Mouse (Mus musculus) hindbrain, embryonic 15.5 days (tissue): Measurements from ENCODE around the gene Slc35e3. TPM values are rescaled to one million over a fixed set of nuclear protein-coding genes. Genes with fewer than 3 reads are reported as not detected.
"Not testable (repeated sequence)": the region's sequence is repeated elsewhere in the genome, so short reads cannot be mapped to it uniquely, and the experiment has no call there.

ENCODE experiments used
- ATAC-seq: fragments of 200-750 bp; cut with Nextera tagmentation; 2 replicates; pipeline ENCODE4 v1.8.0; 2017; ENCODE audit warnings: low read depth, moderate number of reproducible peaks, moderate TSS enrichment; ENCODE audit not compliant: low FRiP score
- H3K27ac ChIP-seq: fragments of 300-500 bp; sonication (generic); replicated peaks from 2 replicates; pipeline ENCODE4 v1.5.1; 2015; ENCODE audit warnings: mild to moderate bottlenecking, inconsistent platforms
- H3K27me3 ChIP-seq: fragments of 300-500 bp; sonication (generic); 2 replicates; pipeline ENCODE4 v1.6.1; 2015; ENCODE audit warnings: control low read depth, inconsistent platforms
- H3K36me3 ChIP-seq: fragments of 300-500 bp; sonication (generic); 2 replicates; pipeline ENCODE4 v1.6.1; 2015; ENCODE audit warnings: control low read depth, inconsistent platforms
- H3K4me1 ChIP-seq: fragments of 300-500 bp; sonication (generic); replicated peaks from 2 replicates; pipeline ENCODE4 v1.6.1; 2015; ENCODE audit warnings: control low read depth, inconsistent platforms
- H3K4me2 ChIP-seq: fragments of 300-500 bp; sonication (generic); 2 replicates; pipeline ENCODE4 v1.6.1; 2015; ENCODE audit warnings: moderate library complexity, mild to moderate bottlenecking, inconsistent platforms
- H3K4me3 ChIP-seq: fragments of 300-500 bp; sonication (generic); 2 replicates; pipeline ENCODE4 v1.5.1; 2015; ENCODE audit warnings: mild to moderate bottlenecking, inconsistent platforms
- H3K9ac ChIP-seq: fragments of 300-500 bp; sonication (generic); 2 replicates; pipeline ENCODE4 v1.6.1; 2015; ENCODE audit warnings: inconsistent platforms
- H3K9me3 ChIP-seq: fragments of 300-500 bp; sonication (generic); 2 replicates; pipeline ENCODE4 v1.6.1; 2016; ENCODE audit warnings: control low read depth, inconsistent platforms
- WGBS: fragments of 180-500 bp; shearing (Covaris S2); methylation state at CpG from one replicate; pipeline ENCODE4 v1.1.7; 2015; 5-methylcytosine and 5-hydroxymethylcytosine counted together
- polyA plus RNA-seq: library from polyadenylated mRNA; unstranded; fragments of >200 nt; fragmentation: Nextera tagmentation; extraction: Ambion mirVana; gene quantifications from 2 replicates; pipeline ENCODE4 v1.2.1, GENCODE M21; 2015

Gene Slc35e3
- polyA plus RNA-seq, 1 experiment from 2014 or later, result 32.4 TPM

GRCm38 (mm10) chr10:117718161-117719119 is 27.7 kb downstream of the Slc35e3 start:
- Histone ChIP-seq H3K27me3 (no peaks in the 10 kb centered on the region), H3K36me3 (no peaks in the 10 kb centered on the region), H3K4me2 (no peak overlapping the region), H3K4me1 (no peaks in the 10 kb centered on the region), H3K27ac (no peak overlapping the region), H3K9me3 (no peaks in the 10 kb centered on the region), H3K9ac (no peak overlapping the region), H3K4me3 (no peak overlapping the region)
- 65% methylated on average over 19 of the region's 19 CpGs for WGBS
- no peak for ATAC-seq

GRCm38 (mm10) chr10:117717583-117717982 is 28.6 kb downstream of the Slc35e3 start:
- Histone ChIP-seq H3K27me3 (no peaks in the 10 kb centered on the region), H3K36me3 (no peaks in the 10 kb centered on the region), H3K4me3 (no peak overlapping the region), H3K9me3 (no peaks in the 10 kb centered on the region), H3K4me1 (no peaks in the 10 kb centered on the region), H3K9ac (no peak overlapping the region), H3K27ac (no peak overlapping the region), H3K4me2 (no peak overlapping the region)
- 17% methylated on average over 4 of the region's 4 CpGs for WGBS
- no peak for ATAC-seq

- Histone ChIP-seq H3K27ac (no peak overlapping the region), H3K36me3 (no peaks in the 10 kb centered on the region), H3K9me3 (no peaks in the 10 kb centered on the region), H3K9ac (no peak overlapping the region), H3K4me2 (no peak overlapping the region), H3K4me1 (no peaks in the 10 kb centered on the region), H3K27me3 (no peaks in the 10 kb centered on the region), H3K4me3 (no peak overlapping the region)
- 88% methylated on average over 3 of the region's 3 CpGs for WGBS
- no peak for ATAC-seq
Measured at GRCm38 (mm10) chr10:117716686-117717085, 29.5 kb downstream of the Slc35e3 start.

GRCm38 (mm10) chr10:117715654-117716053 is 30.5 kb downstream of the Slc35e3 start:
- H3K9me3 ChIP-seq, H3K4me3 ChIP-seq, H3K9ac ChIP-seq, H3K27me3 ChIP-seq, ATAC-seq, H3K4me1 ChIP-seq, H3K4me2 ChIP-seq, H3K36me3 ChIP-seq, H3K27ac ChIP-seq: not testable (repeated sequence)
- WGBS, result 91% methylated on average over 1 of the region's 1 CpGs

- Histone ChIP-seq H3K9ac (no peak overlapping the region), H3K4me1 (peaks cover 6% of the 10 kb centered on the region), H3K36me3 (no peaks in the 10 kb centered on the region), H3K27ac (no peak overlapping the region), H3K9me3 (no peaks in the 10 kb centered on the region), H3K4me3 (no peak overlapping the region), H3K4me2 (no peak overlapping the region), H3K27me3 (no peaks in the 10 kb centered on the region)
- WGBS, result 73% methylated on average over 4 of the region's 4 CpGs
- ATAC-seq, result no peak
Measured at GRCm38 (mm10) chr10:117714928-117715500, 31.2 kb downstream of the Slc35e3 start.

GRCm38 (mm10) chr10:117714048-117714545 is 32.1 kb downstream of the Slc35e3 start:
- Histone ChIP-seq H3K9me3 (no peaks in the 10 kb centered on the region), H3K4me1 (peaks cover 11% of the 10 kb centered on the region), H3K27ac (no peak overlapping the region), H3K4me2 (no peak overlapping the region), H3K9ac (no peak overlapping the region), H3K27me3 (no peaks in the 10 kb centered on the region), H3K4me3 (no peak overlapping the region), H3K36me3 (no peaks in the 10 kb centered on the region)
- ATAC-seq, result no peak
- WGBS, result 91% methylated on average over 3 of the region's 3 CpGs

GRCm38 (mm10) chr10:117713466-117713865 is 32.7 kb downstream of the Slc35e3 start:
- WGBS, result 95% methylated on average over 8 of the region's 8 CpGs
- Histone ChIP-seq H3K9me3 (no peaks in the 10 kb centered on the region), H3K4me1 (peaks cover 16% of the 10 kb centered on the region), H3K27ac (no peak overlapping the region), H3K27me3 (no peaks in the 10 kb centered on the region), H3K9ac (no peak overlapping the region), H3K36me3 (no peaks in the 10 kb centered on the region), H3K4me3 (no peak overlapping the region), H3K4me2 (no peak overlapping the region)
- ATAC-seq, result no peak

- 92% methylated on average over 9 of the region's 9 CpGs for WGBS
- Histone ChIP-seq H3K27me3 (no peaks in the 10 kb centered on the region), H3K36me3 (peaks cover under 1% of the 10 kb centered on the region; the same call in 1 of the 2 replicates), H3K9ac (no peak overlapping the region), H3K4me3 (no peak overlapping the region), H3K4me1 (peaks cover 16% of the 10 kb centered on the region), H3K27ac (no peak overlapping the region), H3K9me3 (no peaks in the 10 kb centered on the region), H3K4me2 (no peak overlapping the region)
- no peak for ATAC-seq
Measured at GRCm38 (mm10) chr10:117712871-117713270, 33.3 kb downstream of the Slc35e3 start.

GRCm38 (mm10) chr10:117712191-117712754 is 33.9 kb downstream of the Slc35e3 start:
- H3K4me3 ChIP-seq, result no peak overlapping the region
- no peak overlapping the region for H3K4me2 ChIP-seq
- 84% methylated on average over 9 of the region's 9 CpGs for WGBS
- no peak overlapping the region for H3K9ac ChIP-seq
- no peaks in the 10 kb centered on the region for H3K9me3 ChIP-seq
- peaks cover 18% of the 10 kb centered on the region for H3K4me1 ChIP-seq
- no peak overlapping the region for H3K27ac ChIP-seq
- ATAC-seq, result no peak
- H3K36me3 ChIP-seq, result peaks cover 6% of the 10 kb centered on the region; the same call in 1 of the 2 replicates
- no peaks in the 10 kb centered on the region for H3K27me3 ChIP-seq

- no peaks in the 10 kb centered on the region for H3K27me3 ChIP-seq
- H3K9me3 ChIP-seq, result no peaks in the 10 kb centered on the region
- no peak for ATAC-seq
- H3K4me3 ChIP-seq, result peak overlapping the region; percentile 76
- H3K36me3 ChIP-seq, result peaks cover 15% of the 10 kb centered on the region
- WGBS, result 63% methylated on average over 5 of the region's 5 CpGs
- peaks cover 26% of the 10 kb centered on the region for H3K4me1 ChIP-seq
- peak overlapping the region; percentile 66 for H3K4me2 ChIP-seq
- peak overlapping the region; percentile 50; the same call in 1 of the 2 replicates for H3K9ac ChIP-seq
- H3K27ac ChIP-seq, result no peak overlapping the region
Measured at GRCm38 (mm10) chr10:117711408-117711807, 34.8 kb downstream of the Slc35e3 start.

GRCm38 (mm10) chr10:117710604-117711141 is 35.5 kb downstream of the Slc35e3 start, which contains the start of gene Mdm2:
TSS of gene Mdm2 (minus strand) at chr10:117710758.
- no peaks in the 10 kb centered on the region for H3K27me3 ChIP-seq
- peaks cover 17% of the 10 kb centered on the region for H3K36me3 ChIP-seq
- H3K4me3 ChIP-seq, result peak within 1 kb of the TSS; percentile 76
- H3K27ac ChIP-seq, result peak within 1 kb of the TSS; percentile 99
- peak within 1 kb of the TSS; percentile 66 for H3K4me2 ChIP-seq
- peak within 1 kb of the TSS; percentile 100 for H3K9ac ChIP-seq
- peaks cover 26% of the 10 kb centered on the region for H3K4me1 ChIP-seq
- H3K9me3 ChIP-seq, result no peaks in the 10 kb centered on the region
- ATAC-seq, result peak; percentile 95
- WGBS, result under 1% methylated on average over 52 of the region's 52 CpGs
